Mouse (Mus musculus) forebrain, postnatal 0 days (tissue): ENCODE results near the gene Spata2l. TPM values are rescaled to one million over a fixed set of nuclear protein-coding genes. Genes with fewer than 3 reads are reported as not detected.
"Not testable (repeated sequence)": the region's sequence is repeated elsewhere in the genome, so short reads cannot be mapped to it uniquely, and the experiment has no call there.

Experiments used
- ATAC-seq: fragments of 200-750 bp; cut with Nextera tagmentation; 2 replicates; pipeline ENCODE4 v1.8.0; 2017; ENCODE audit warnings: mild to moderate bottlenecking, moderate library complexity
- DNase-seq: peaks from one replicate; pipeline ENCODE4 v3.0.0-alpha.2; 2015
- H3K27ac ChIP-seq: fragments of 300-500 bp; sonication (generic); 2 replicates; pipeline ENCODE4 v1.5.1; 2014; ENCODE audit warnings: low read depth, mild to moderate bottlenecking, antibody characterized with exemption, low read length, moderate library complexity, mixed read lengths
- H3K27me3 ChIP-seq: fragments of 300-500 bp; sonication (generic); 2 replicates; pipeline ENCODE4 v1.6.1; 2014; ENCODE audit warnings: mild to moderate bottlenecking, low read length, mixed read lengths; ENCODE audit not compliant: insufficient read depth
- H3K36me3 ChIP-seq: fragments of 300-500 bp; sonication (generic); 2 replicates; pipeline ENCODE4 v1.6.1; 2014; ENCODE audit warnings: mild to moderate bottlenecking, moderate library complexity; ENCODE audit not compliant: insufficient read depth
- H3K4me1 ChIP-seq: fragments of 300-500 bp; sonication (generic); 2 replicates; pipeline ENCODE4 v1.6.1; 2014; ENCODE audit warnings: antibody characterized with exemption; ENCODE audit not compliant: insufficient read depth
- H3K4me2 ChIP-seq: fragments of 300-500 bp; sonication (generic); 2 replicates; pipeline ENCODE4 v1.6.1; 2014; ENCODE audit warnings: low read depth, mild to moderate bottlenecking, moderate library complexity
- H3K4me3 ChIP-seq: fragments of 300-500 bp; sonication (generic); 2 replicates; pipeline ENCODE4 v1.5.1; 2014; ENCODE audit warnings: low read depth, low read length, mixed read lengths
- H3K9ac ChIP-seq: fragments of 300-500 bp; sonication (generic); 2 replicates; pipeline ENCODE4 v1.6.1; 2014; ENCODE audit warnings: mild to moderate bottlenecking
- H3K9me3 ChIP-seq: fragments of 300-500 bp; sonication (generic); 2 replicates; pipeline ENCODE4 v1.6.1; 2016; ENCODE audit warnings: low read length
- CTCF ChIP-seq: sonication (generic); IDR thresholded peaks from 2 replicates; pipeline ENCODE4 v1.5.1; 2016; ENCODE audit warnings: antibody characterized with exemption, control low read depth, low read depth
- WGBS: fragments of 180-500 bp; shearing (Covaris S2); extraction: QIAGEN DNeasy Blood & Tissue Kit; methylation state at CpG from one replicate; pipeline ENCODE4 v1.1.7; 2014; 5-methylcytosine and 5-hydroxymethylcytosine counted together
- polyA plus RNA-seq: library from polyadenylated mRNA; unstranded; fragments of >200 nt; fragmentation: Nextera tagmentation; extraction: Ambion mirVana; gene quantifications from 2 replicates; pipeline ENCODE4 v1.2.1, GENCODE M21; 2015
- total RNA-seq: library from RNA; depleted of rRNA; stranded (reverse); fragments of >200 nt; gene quantifications from 2 replicates; pipeline ENCODE4 v1.2.3, GENCODE M21; 2014

Gene Spata2l
- total and polyA plus RNA-seq, 2 experiments from 2014 or later, result 10.2 to 14.8 TPM

DNA sequence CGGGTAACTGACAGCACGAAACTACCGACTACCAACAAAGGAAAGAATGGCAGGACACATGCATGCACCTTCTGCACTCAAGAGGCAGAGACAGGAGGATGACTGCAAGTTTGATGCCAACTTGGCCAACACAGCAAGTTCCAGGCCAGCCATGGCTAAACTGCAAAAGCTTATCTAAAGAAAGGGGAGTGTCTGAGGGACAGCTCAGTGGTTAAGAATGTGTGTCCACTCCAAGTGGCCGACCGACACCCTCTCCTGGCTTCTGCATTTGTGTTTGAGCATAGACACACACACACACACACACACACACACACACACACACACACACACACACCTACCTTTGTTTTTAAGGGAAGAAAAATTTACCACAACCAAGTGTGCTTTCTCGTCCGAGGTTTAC is 42.4 kb upstream of the Spata2l start:
- no peak for ATAC-seq
- DNase-seq, result no peak

DNA sequence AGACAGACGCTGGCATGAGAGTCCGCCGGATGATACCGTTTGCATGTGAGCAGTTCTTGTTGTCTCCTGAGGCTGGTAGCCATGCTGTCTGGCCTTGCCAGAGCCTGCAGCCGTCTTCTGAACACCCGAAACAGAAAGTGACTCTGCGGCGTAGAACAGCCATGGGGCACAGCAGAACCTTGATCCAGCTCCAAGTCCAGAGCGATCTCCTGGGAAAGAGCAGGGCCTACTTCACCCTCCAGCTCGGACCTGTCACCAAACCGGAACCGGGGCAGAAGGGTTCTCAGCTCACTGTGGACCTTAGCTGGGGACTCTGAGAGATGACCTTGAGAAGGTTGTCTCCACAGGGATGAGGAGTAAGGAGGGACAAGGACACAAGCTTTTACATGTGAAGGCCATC is 39.1 kb upstream of the Spata2l start:
- no peaks in the 10 kb centered on the region for H3K36me3 ChIP-seq
- H3K27me3 ChIP-seq, result no peaks in the 10 kb centered on the region
- no peak overlapping the region for H3K27ac ChIP-seq
- no peak overlapping the region for H3K9ac ChIP-seq
- WGBS, result 92% methylated on average over 12 of the region's 12 CpGs
- H3K4me2 ChIP-seq, result no peak overlapping the region
- TF ChIP-seq CTCF, result no peak
- no peak overlapping the region for H3K4me3 ChIP-seq
- no peak for DNase-seq
- ATAC-seq, result no peak
- no peaks in the 10 kb centered on the region for H3K4me1 ChIP-seq
- no peaks in the 10 kb centered on the region for H3K9me3 ChIP-seq

More for the DNA sequence above, 42.4 kb upstream of the Spata2l start:
- no peaks in the 10 kb centered on the region for H3K36me3 ChIP-seq
- H3K4me3 ChIP-seq, result no peak overlapping the region
- H3K4me1 ChIP-seq, result no peaks in the 10 kb centered on the region
- H3K4me2 ChIP-seq, result no peak overlapping the region
- no peak overlapping the region for H3K9ac ChIP-seq
- no peaks in the 10 kb centered on the region for H3K27me3 ChIP-seq
- 82% methylated on average over 7 of the region's 7 CpGs for WGBS
- no peaks in the 10 kb centered on the region for H3K9me3 ChIP-seq
- no peak for TF ChIP-seq CTCF
- H3K27ac ChIP-seq, result no peak overlapping the region

DNA sequence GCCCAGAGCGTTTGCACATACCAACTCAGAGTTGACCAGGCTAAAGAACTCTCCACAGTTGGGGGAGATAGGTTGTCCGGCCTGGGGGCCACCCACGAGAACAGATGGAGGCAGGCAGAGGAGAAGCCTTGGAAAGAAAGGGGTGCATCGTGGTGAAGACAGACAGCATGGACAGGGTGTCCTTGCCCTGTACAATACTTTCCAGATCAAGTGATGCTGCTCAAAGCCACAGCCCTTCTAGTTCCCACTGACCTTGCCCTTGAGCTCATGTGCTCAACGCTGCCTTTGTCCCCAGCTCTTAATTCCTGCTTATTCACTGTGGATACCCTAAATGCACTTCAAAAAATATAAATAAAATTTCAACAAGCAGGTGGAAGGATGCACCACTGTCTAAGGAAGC is 38.4 kb upstream of the Spata2l start:
- H3K36me3 ChIP-seq, result peaks cover 1% of the 10 kb centered on the region; the same call in 1 of the 2 replicates
- H3K27me3 ChIP-seq, result no peaks in the 10 kb centered on the region
- no peaks in the 10 kb centered on the region for H3K4me1 ChIP-seq
- H3K9me3 ChIP-seq, result no peaks in the 10 kb centered on the region
- H3K4me2 ChIP-seq, result no peak overlapping the region
- H3K9ac ChIP-seq, result no peak overlapping the region
- DNase-seq, result no peak
- ATAC-seq, result no peak
- no peak overlapping the region for H3K4me3 ChIP-seq
- TF ChIP-seq CTCF, result no peak
- 90% methylated on average over 5 of the region's 5 CpGs for WGBS
- no peak overlapping the region for H3K27ac ChIP-seq

DNA sequence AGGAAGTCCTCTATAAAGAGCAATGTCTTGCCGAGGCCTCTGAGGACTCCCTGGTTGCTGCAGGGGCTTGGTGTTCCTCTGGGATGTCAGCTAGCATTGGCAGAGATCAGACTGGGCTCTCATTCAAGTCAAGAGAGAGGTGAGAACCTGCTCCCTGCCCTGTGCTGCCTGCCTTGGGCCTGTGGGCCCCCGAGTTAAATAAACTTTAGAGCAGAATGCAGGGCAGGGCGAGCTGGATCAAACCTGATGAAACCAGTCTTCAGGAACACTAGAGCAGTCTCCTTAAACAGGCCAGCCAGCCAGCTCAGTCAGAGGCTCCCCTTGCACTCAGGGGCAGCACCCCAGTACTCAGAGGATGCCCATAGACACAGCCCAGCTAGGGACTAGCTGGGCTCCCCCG is 35.9 kb upstream of the Spata2l start:
- Histone ChIP-seq H3K9ac (no peak overlapping the region), H3K27ac (no peak overlapping the region), H3K4me2 (no peak overlapping the region), H3K4me1 (no peaks in the 10 kb centered on the region), H3K4me3 (no peak overlapping the region), H3K27me3 (no peaks in the 10 kb centered on the region), H3K36me3 (peaks cover 24% of the 10 kb centered on the region), H3K9me3 (no peaks in the 10 kb centered on the region)
- WGBS, result 81% methylated on average over 4 of the region's 4 CpGs
- DNase-seq (no peak), ATAC-seq (no peak)
- TF ChIP-seq CTCF, result no peak

DNA sequence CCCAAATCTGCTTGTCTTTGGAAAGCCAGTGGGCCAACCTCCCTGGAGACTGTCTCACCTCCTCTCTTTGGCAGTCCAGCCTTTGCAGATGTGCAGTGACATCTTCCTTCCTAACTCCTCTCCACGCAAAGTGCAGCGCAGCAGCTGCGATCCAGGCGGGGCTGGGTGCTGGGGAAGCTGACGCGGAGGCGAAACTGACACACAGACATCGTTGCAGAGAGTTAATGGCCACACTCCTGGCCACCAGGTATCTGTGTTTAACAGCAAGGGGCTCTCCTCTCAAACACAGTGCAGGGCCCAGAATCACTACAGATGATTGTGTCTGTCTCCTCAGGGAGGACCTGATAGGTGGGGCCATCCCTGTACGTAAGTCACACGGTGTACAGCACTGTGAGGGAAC is 35.1 kb upstream of the Spata2l start:
- 93% methylated on average over 10 of the region's 10 CpGs for WGBS
- Histone ChIP-seq H3K27ac (no peak overlapping the region), H3K4me3 (no peak overlapping the region), H3K4me1 (no peaks in the 10 kb centered on the region), H3K9me3 (no peaks in the 10 kb centered on the region), H3K9ac (no peak overlapping the region), H3K27me3 (no peaks in the 10 kb centered on the region), H3K36me3 (peaks cover 31% of the 10 kb centered on the region), H3K4me2 (no peak overlapping the region)
- TF ChIP-seq CTCF, result no peak
- ATAC-seq (no peak), DNase-seq (no peak)

DNA sequence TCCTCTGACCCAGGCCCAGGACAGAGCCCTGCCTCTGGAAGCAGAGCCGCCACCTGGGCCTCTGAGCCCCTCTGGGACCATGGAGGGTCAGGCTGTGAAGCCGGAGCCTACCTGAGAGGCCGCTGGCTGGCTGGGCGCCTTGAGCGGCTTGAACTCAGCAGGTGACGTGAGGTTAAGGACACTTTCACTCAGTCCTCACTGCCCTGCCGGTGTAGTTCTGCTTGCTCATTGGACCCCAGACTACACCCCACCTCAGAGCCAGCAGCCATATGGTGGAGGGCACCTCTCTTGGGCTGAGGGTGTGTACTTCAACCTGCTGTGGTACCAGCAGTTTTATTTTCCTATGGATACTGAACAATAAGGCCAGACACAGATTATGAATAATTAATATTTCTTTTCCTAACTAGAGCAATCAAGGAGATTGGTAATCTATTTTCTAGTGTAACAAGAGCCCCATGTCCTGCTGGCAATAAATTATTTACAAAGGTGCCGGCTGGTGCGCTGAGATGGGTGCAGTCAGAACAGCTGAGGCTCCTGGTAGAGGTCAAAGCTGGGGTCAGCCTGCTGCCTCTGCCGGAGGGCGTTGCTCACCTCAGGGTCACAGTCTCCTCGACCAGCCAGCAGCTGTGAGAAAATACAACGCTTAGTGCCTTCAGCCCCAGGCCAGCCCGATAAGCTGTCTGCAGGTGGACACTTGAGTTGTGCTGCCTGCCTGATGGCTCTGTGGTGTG is 32.1 kb upstream of the Spata2l start:
- DNase-seq, result no peak
- H3K9ac ChIP-seq, result no peak overlapping the region
- H3K36me3 ChIP-seq, result peaks cover 57% of the 10 kb centered on the region
- 92% methylated on average over 14 of the region's 14 CpGs for WGBS
- H3K4me1 ChIP-seq, result no peaks in the 10 kb centered on the region
- no peak for ATAC-seq
- no peak overlapping the region for H3K4me2 ChIP-seq
- TF ChIP-seq CTCF, result no peak
- H3K27ac ChIP-seq, result no peak overlapping the region
- H3K27me3 ChIP-seq, result no peaks in the 10 kb centered on the region
- no peaks in the 10 kb centered on the region for H3K9me3 ChIP-seq
- no peak overlapping the region for H3K4me3 ChIP-seq

DNA sequence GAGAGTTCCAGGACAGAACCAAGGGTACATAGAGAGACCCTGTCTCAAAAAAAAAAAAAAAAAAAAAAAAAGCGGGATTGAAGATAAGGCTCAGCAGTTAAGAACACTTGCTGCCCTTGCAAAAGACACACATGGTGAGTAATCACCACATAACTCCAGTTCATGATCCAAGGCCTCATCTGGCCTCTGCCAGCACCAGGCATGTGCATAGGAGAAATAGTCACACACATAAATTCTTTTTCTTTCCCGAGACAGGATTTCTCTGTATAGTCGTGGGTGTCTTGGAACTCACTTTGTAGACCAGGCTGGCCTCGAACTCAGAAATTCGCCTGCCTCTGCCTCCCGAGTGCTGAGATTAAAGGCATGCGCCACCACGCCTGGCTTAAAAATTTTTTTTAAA is 21.6 kb upstream of the Spata2l start:
- not testable (repeated sequence) for H3K27ac ChIP-seq, H3K27me3 ChIP-seq, ATAC-seq, DNase-seq, H3K4me3 ChIP-seq, H3K4me2 ChIP-seq, H3K9ac ChIP-seq, H3K9me3 ChIP-seq
- 92% methylated on average over 8 of the region's 8 CpGs for WGBS
- Histone ChIP-seq H3K4me1 (peaks cover 10% of the 10 kb centered on the region), H3K36me3 (peaks cover 52% of the 10 kb centered on the region)
